8 mouse cellular contexts compared by ENCODE assay signal in genomic region chr2:34645851-34646540, GRCm38 (mm10).
A peak's percentile ranks its signal among the peaks of the same experiment; 100 is the strongest.
DNase-seq lines count a peak whose midpoint lies in the region; ATAC-seq and TF ChIP-seq lines count a peak whose summit lies in the region.

No protein-coding gene starts in this region.

- H3K36me3 ChIP-seq in hindbrain, postnatal 0 days (ENCODE audit: insufficient read depth, low read length), result no peaks in the 10 kb centered on the region
- H3K36me3 ChIP-seq in liver, embryonic 13.5 days, result no peaks in the 10 kb centered on the region

- H3K4me2 ChIP-seq in hindbrain, postnatal 0 days (ENCODE audit: low read depth, low read length), result peak overlapping the region; percentile 62
- H3K4me2 ChIP-seq in liver, embryonic 13.5 days, result peak overlapping the region; percentile 90

- H3K27me3 ChIP-seq in hindbrain, postnatal 0 days (ENCODE audit: insufficient read depth, low read length), result no peaks in the 10 kb centered on the region
- no peaks in the 10 kb centered on the region for H3K27me3 ChIP-seq in liver, embryonic 13.5 days

- 14% methylated on average over 21 of the region's 21 CpGs for WGBS in hindbrain, postnatal 0 days
- 5% methylated on average over 21 of the region's 21 CpGs for WGBS in liver, embryonic 13.5 days (ENCODE audit: insufficient replicate concordance)

- peak; percentile 92 for ATAC-seq in hindbrain, postnatal 0 days
- peak; percentile 97 for ATAC-seq in liver, embryonic 13.5 days (ENCODE audit: low read depth)

- DNase-seq in layer of hippocampus, adult 11-12 months (ENCODE audit: low spot score), result peak; percentile 41
- DNase-seq in layer of hippocampus, adult 8-10 months (ENCODE audit: low spot score in 2 of 2), result no peak
- peak; percentile 63 for DNase-seq in c-Kit-negative CD71-positive TER-119-positive erythroid progenitor cells, embryonic 14.5 days (ENCODE audit: low read depth, low spot score)
- peak; percentile 68 for DNase-seq in gastrocnemius, postnatal 14 days
- peak; percentile 82 for DNase-seq in hindbrain, postnatal 0 days (ENCODE audit: low spot score)
- peak; percentile 87 for DNase-seq in liver, embryonic 13.5 days
- peak; percentile 91 for DNase-seq in naive thymus-derived CD4-positive, alpha-beta T cell, adult 2 months (ENCODE audit: low read depth)
- peak; percentile 65 to 66 for DNase-seq in thymus, adult 18-20 months

- no peak for TF ChIP-seq CTCF in hindbrain, postnatal 0 days (IDR thresholded peaks at IDR 0.05; ENCODE audit: low read depth)

- H3K9ac ChIP-seq in hindbrain, postnatal 0 days (replicated peaks; ENCODE audit: low read length), result 0 out of 2 replicates have a peak overlapping the region, but pooled peaks have one; percentile 33
- H3K9ac ChIP-seq in liver, embryonic 13.5 days, result peak overlapping the region; percentile 68

- H3K4me1 ChIP-seq in hindbrain, postnatal 0 days (ENCODE audit: insufficient read depth, low read length), result no peaks in the 10 kb centered on the region; the same call in 1 of the 2 replicates
- H3K4me1 ChIP-seq in liver, embryonic 13.5 days (replicated peaks), result peaks cover 25% of the 10 kb centered on the region

- intact Hi-C loops in gastrocnemius, postnatal 14 days (cut with DNase I; ENCODE audit: low total_unique reads), result no loop called here

- no peaks in the 10 kb centered on the region for H3K9me3 ChIP-seq in hindbrain, postnatal 0 days (ENCODE audit: low read length)
- no peaks in the 10 kb centered on the region for H3K9me3 ChIP-seq in liver, embryonic 13.5 days (replicated peaks)

- peak overlapping the region; percentile 30 for H3K4me3 ChIP-seq in hindbrain, postnatal 0 days (ENCODE audit: low read length)
- peak overlapping the region; percentile 65 for H3K4me3 ChIP-seq in liver, embryonic 13.5 days (replicated peaks)

- H3K27ac ChIP-seq in hindbrain, postnatal 0 days, result no peak overlapping the region
- peak overlapping the region; percentile 55; the same call in 1 of the 2 replicates for H3K27ac ChIP-seq in liver, embryonic 13.5 days

Comparison
In these comparisons a context has a peak if more than half of its experiments do, and no peak if none do; other contexts are left out.
1. DNase-seq: peak in layer of hippocampus, adult 11-12 months (single experiment), c-Kit-negative CD71-positive TER-119-positive erythroid progenitor cells, embryonic 14.5 days (single experiment), gastrocnemius, postnatal 14 days (single experiment), hindbrain, postnatal 0 days (single experiment), liver, embryonic 13.5 days (single experiment), naive thymus-derived CD4-positive, alpha-beta T cell, adult 2 months (single experiment) and thymus, adult 18-20 months (2 of 2); none in layer of hippocampus, adult 8-10 months (0 of 2).